ENCODE assay signal across 18 mouse cellular contexts in genomic region chr14:33000112-33000979, GRCm38 (mm10). TPM values are rescaled to one million over a fixed set of nuclear protein-coding genes. Genes with fewer than 3 reads are reported as not detected.
DNase-seq lines count a peak whose midpoint lies in the region; ATAC-seq and TF ChIP-seq lines count a peak whose summit lies in the region.
"Had no signal": no experiment of that assay in that cellular context is flagged by ENCODE, and none has a peak within 500 bp of the region (broad histone marks: within the 10 kb centered on the region; RNA-seq: fewer than 3 reads in every experiment).

No protein-coding gene starts in this region.

- peak; percentile 43 for DNase-seq in left cerebral cortex, postnatal 4 days
- DNase-seq in left cerebral cortex, adult 2 months (ENCODE audit: extremely low spot score in 1 of 2, low spot score in 2 of 2), result no peak
- DNase-seq in hindbrain, embryonic 11.5 days (ENCODE audit: low spot score), result peak; percentile 12
- DNase-seq in retina, postnatal 1 day, result peak; percentile 32
- no peak for DNase-seq in kidney, adult 2 months
- no peak for DNase-seq in urinary bladder, postnatal 36 days (ENCODE audit: low spot score in 2 of 2)
- no peak for DNase-seq in embryo, embryonic 10.5 days (ENCODE audit: low spot score)
- DNase-seq: adrenal gland, adult 2 months; cerebellum, adult 8-10 months; gastrocnemius, adult 2 months; heart, adult 18-20 months; kidney, adult 18-20 months; kidney, postnatal 25 days; lung, embryonic 14.5 days; thymus, adult 2 months had no signal

- H3K4me1 ChIP-seq in hindbrain, embryonic 11.5 days (replicated peaks; ENCODE audit: control insufficient read depth, insufficient read depth, low read length), result no peaks in the 10 kb centered on the region
- H3K4me1 ChIP-seq in midbrain, embryonic 12.5 days, result peaks cover 21% of the 10 kb centered on the region
- no peaks in the 10 kb centered on the region for H3K4me1 ChIP-seq in kidney, adult 2 months (ENCODE audit: control insufficient read depth, insufficient read depth, low read length)

- TF ChIP-seq CTCF in left cerebral cortex, adult 2 months (IDR thresholded peaks at IDR 0.05), result no peak
- TF ChIP-seq CTCF in kidney, adult 2 months (conservative IDR thresholded peaks at IDR 0.05; ENCODE audit: insufficient read depth, insufficient read length, low read depth, low read length), result no peak

- H3K4me3 ChIP-seq in left cerebral cortex, adult 2 months, result no peak overlapping the region
- H3K4me3 ChIP-seq in hindbrain, embryonic 11.5 days (ENCODE audit: low read depth, low read length), result no peak overlapping the region
- H3K4me3 ChIP-seq in midbrain, embryonic 12.5 days, result no peak overlapping the region
- no peak overlapping the region for H3K4me3 ChIP-seq in kidney, adult 2 months (ENCODE audit: insufficient read depth, low read depth, low read length)
- H3K4me3 ChIP-seq: gastrocnemius, adult 2 months had no signal

- H3K27ac ChIP-seq in left cerebral cortex, adult 2 months, result no peak overlapping the region
- H3K27ac ChIP-seq in hindbrain, embryonic 11.5 days (ENCODE audit: low read depth, low read length), result no peak overlapping the region
- H3K27ac ChIP-seq in midbrain, embryonic 12.5 days (replicated peaks), result no peak overlapping the region
- no peak overlapping the region for H3K27ac ChIP-seq in kidney, adult 2 months (ENCODE audit: insufficient read depth, low read depth, low read length)
- H3K27ac ChIP-seq: gastrocnemius, adult 2 months had no signal

- ATAC-seq in hindbrain, embryonic 11.5 days (ENCODE audit: low FRiP score), result 0 out of 2 replicates have a peak, but pooled peaks have one; percentile 53
- peak; percentile 44; the same call in 1 of the 2 replicates for ATAC-seq in midbrain, embryonic 12.5 days (ENCODE audit: low FRiP score, low read depth)

- no peak overlapping the region for H3K4me2 ChIP-seq in hindbrain, embryonic 11.5 days (replicated peaks; ENCODE audit: low read depth, low read length)
- no peak overlapping the region for H3K4me2 ChIP-seq in midbrain, embryonic 12.5 days (replicated peaks)
- H3K4me2 ChIP-seq: liver, embryonic 11.5 days; lung, embryonic 14.5 days had no signal

- H3K27me3 ChIP-seq in hindbrain, embryonic 11.5 days (ENCODE audit: control insufficient read depth, insufficient read depth, low read length), result no peaks in the 10 kb centered on the region
- no peaks in the 10 kb centered on the region for H3K27me3 ChIP-seq in midbrain, embryonic 12.5 days
- no peaks in the 10 kb centered on the region for H3K27me3 ChIP-seq in kidney, adult 2 months (replicated peaks; ENCODE audit: control insufficient read depth, insufficient read depth, low read length)

- H3K36me3 ChIP-seq in hindbrain, embryonic 11.5 days (ENCODE audit: control insufficient read depth, insufficient read depth, low read length), result no peaks in the 10 kb centered on the region
- H3K36me3 ChIP-seq in midbrain, embryonic 12.5 days, result no peaks in the 10 kb centered on the region
- no peaks in the 10 kb centered on the region for H3K36me3 ChIP-seq in kidney, adult 2 months (ENCODE audit: control insufficient read depth, insufficient read depth, low read length)

- H3K9me3 ChIP-seq in hindbrain, embryonic 11.5 days (ENCODE audit: control insufficient read depth, low read length), result 0 out of 2 replicates have a peak, but pooled peaks cover 3% of the 10 kb centered on the region
- H3K9me3 ChIP-seq in midbrain, embryonic 12.5 days, result no peaks in the 10 kb centered on the region

- H3K9ac ChIP-seq in hindbrain, embryonic 11.5 days (ENCODE audit: low read depth, low read length), result no peak overlapping the region
- H3K9ac ChIP-seq in midbrain, embryonic 12.5 days (replicated peaks), result no peak overlapping the region
- H3K9ac ChIP-seq: lung, embryonic 14.5 days had no signal

- WGBS in hindbrain, embryonic 11.5 days, result 24% methylated on average over 8 of the region's 8 CpGs
- 27% methylated on average over 8 of the region's 8 CpGs for WGBS in midbrain, embryonic 12.5 days
- WGBS in kidney, adult 2 months, result 71% methylated on average over 8 of the region's 8 CpGs

- TF ChIP-seq POLR2A in kidney, adult 2 months (IDR thresholded peaks at IDR 0.05; ENCODE audit: low read depth, low read length), result no peak

- intact Hi-C loops in left cerebral cortex, postnatal 4 days (cut with DNase I), result no loop called here
- intact Hi-C loops in left cerebral cortex, adult 2 months (cut with DNase I), result no loop called here

RNA-seq across cellular contexts. Expression of gene Lrrc18, which starts 9.2 kb away (rescaled TPM):
- under 1 TPM; 0.34 to 0.52 TPM for total RNA-seq in left cerebral cortex, postnatal 4 days (2021)
- total RNA-seq in left cerebral cortex, adult 2 months (2021), result under 1 TPM; 0.26 to 0.50 TPM
- 0.36 and 0.86 TPM in 2 replicates for polyA plus RNA-seq in hindbrain, embryonic 11.5 days (2014; fragmentation: Nextera tagmentation; extraction: Ambion mirVana)
- 0.35 and 0.37 TPM in 2 replicates for polyA plus RNA-seq in midbrain, embryonic 12.5 days (2016; fragmentation: Nextera tagmentation; extraction: Ambion mirVana)
- polyA plus RNA-seq in kidney, adult 2 months (2012; rRNA removed), result 0.53 and 0.61 TPM in 2 replicates
- total RNA-seq: ES-E14 had no signal

Comparison
In these comparisons a context has a peak if more than half of its experiments do, and no peak if none do; other contexts are left out.
1. DNase-seq: peak in left cerebral cortex, postnatal 4 days (single experiment), hindbrain, embryonic 11.5 days (single experiment) and retina, postnatal 1 day (single experiment); none in left cerebral cortex, adult 2 months (0 of 2), kidney, adult 2 months (single experiment), urinary bladder, postnatal 36 days (0 of 2) and embryo, embryonic 10.5 days (single experiment).